Mouse (Mus musculus): ENCODE data around the gene Rubcnl.

Gene Rubcnl

DNA sequence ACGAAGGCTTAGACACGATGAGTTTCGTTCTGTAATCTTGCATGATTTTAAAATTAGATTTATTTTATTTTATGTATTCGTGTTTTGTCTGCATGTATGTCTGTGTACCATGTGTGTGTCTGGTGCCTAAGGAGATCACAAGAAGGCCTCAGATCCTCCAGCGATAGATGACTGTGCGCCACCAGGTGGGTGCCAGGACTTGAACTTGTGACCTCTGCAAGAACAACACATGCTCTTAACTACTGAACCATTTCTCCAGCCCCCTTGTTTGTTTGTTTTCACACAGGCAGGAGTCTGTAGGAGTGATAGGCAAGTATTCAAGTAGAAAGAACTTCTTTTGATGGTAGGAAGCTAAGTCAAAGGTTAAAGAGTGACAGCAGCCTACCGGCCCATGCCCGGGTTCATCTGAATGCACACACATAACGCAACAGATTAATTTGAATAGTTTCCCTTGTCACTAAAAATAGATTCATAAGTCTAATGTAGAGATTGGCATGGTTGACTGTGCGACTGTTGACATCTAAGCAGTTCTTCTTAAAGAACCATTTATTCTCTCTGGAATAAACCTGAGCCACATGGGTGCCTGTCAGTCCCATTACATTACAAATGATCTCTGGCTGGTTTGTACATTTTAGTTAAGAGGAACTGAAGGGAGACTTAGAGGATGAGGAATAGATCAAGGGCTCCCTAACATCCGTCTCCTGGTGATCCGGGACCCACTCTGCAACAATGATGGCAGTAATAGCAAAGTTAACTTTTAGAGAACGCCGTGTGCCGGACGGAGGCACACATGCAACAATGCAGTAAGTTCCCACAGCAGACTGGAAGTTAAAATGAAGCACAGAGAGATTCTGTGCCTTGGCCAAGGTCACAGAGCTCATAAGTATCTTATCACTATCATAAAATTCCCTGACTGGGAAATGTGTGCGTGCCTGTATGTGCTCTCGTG lies 2.3 kb downstream of the Rubcnl start:
- no peak for DNase-seq (ENCODE audit: low read depth, low spot score)

DNA sequence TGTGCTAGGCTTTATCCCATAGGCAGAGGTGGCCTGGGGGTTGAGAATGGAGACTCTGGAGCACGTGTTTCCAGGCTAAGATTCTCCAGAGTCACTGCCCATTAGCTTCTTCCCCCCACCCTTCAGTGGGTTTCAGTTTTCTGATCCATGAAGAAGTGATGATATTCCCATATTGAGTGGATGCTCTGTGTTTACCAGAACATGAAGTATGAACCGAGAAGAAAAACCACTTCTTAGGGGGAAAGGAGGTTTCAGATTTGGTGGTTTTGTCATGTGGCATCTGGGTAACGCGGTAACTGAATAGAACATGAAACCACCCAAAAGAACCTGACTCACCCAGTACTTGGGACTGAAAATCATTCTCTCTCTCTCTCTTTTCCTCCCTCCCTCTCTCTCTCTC lies 3.0 kb downstream of the Rubcnl start:
- peak; percentile 14 for DNase-seq (ENCODE audit: low read depth, low spot score)

GRCm38 (mm10) chr14:75020581-75021253 lies 4.9 kb downstream of the Rubcnl start:
- DNase-seq (ENCODE audit: low read depth, low spot score) = no peak

GRCm38 (mm10) chr14:75022522-75022921 lies 6.7 kb downstream of the Rubcnl start:
- DNase-seq (ENCODE audit: low read depth, low spot score) = no peak

GRCm38 (mm10) chr14:75024793-75025710 lies 9.2 kb downstream of the Rubcnl start:
- DNase-seq (ENCODE audit: low read depth, low spot score) = no peak

DNA sequence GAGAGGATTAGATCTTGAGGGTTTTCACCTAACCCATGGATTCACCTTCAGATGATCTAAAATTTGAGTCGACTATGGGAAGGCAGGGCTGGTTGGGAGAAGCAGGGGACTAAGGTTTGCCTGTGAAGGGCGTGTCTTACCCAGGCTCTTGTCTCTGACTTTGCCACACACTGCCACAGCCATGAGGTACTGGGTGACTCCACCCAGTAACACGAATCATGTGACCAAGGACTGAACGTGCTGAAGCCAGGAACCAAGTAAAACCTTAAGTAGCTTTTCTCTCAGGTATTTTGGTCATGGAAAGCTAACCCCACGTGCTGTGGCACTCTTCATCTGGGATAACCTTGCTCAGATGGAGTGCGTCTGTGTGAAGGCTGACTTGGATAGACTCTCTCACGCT lies 14.9 kb downstream of the Rubcnl start:
- no peak for DNase-seq (ENCODE audit: low read depth, low spot score)

DNA sequence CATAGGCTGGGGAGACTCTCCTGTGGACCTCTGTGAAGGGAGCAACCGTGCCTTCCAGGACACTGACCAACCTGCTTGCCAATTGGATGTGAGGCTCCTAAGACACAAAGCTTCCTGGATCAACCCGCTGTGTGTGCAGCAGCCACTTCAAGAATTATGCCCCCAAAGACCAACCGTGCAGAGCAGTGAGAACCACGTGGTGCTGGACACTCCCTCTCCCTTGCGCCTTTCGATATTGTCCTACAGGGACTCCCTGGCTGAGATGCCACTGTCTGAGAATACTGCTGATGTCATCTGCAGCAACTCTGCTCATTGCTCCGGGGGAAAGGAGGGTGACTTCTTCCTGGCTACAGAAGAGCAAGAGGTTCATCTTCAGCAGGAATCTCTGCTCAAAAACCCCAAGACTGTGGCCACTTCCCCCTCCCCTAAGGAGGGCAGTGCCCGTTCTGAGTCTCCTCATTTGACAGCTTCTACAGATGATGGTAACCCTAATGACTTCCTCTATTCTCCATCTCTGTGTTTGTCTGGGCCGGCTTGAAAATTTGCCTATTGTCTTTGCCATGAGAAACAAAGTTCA lies 16.3 kb downstream of the Rubcnl start:
- no peak for DNase-seq (ENCODE audit: low read depth, low spot score)

GRCm38 (mm10) chr14:75032742-75033141 lies 16.9 kb downstream of the Rubcnl start:
- no peak for DNase-seq (ENCODE audit: low read depth, low spot score)

- no peak for DNase-seq (ENCODE audit: low read depth, low spot score)
Observed at GRCm38 (mm10) chr14:75034240-75034639, 18.4 kb downstream of the Rubcnl start.

DNA sequence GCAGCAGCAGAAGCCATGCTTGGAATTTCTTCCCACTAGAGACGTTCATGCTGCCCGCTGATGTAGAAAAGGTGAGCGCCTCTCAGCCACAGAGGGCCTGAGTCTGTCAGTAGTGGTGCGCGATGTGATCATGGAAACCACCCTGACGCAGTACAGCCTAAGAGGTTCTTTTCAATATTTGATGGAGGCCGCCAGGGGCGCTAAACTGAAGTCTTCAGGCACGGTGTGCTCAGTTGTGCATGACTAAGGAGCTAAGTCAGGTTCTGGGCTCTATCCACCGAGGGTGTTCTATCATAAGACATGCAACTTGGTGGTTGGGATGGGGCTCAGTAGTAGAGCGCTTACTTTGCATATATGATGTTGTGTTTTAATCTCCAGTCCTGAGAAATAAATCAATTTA lies 19.6 kb downstream of the Rubcnl start:
- peak; percentile 9 for DNase-seq (ENCODE audit: low read depth, low spot score)

DNA sequence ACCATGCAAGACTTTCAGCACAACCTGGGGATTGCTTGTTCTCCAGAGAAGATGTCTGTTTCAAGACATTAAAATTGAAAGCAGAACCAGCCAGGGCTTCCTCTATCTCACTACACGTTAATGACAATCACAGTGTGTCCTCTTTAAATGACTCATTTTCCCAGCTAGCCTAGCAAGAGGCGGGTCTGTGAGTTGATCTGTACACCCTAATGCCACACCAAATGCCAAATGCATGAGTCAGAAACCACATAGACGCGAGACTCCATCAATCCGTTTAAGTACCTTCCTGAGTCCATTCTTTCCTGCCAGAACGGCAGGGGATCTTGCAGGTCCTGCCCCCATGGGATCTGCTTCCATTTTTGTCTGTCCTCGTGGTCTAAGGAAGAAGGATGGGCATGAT lies 29.4 kb downstream of the Rubcnl start:
- peak; percentile 98 for DNase-seq (ENCODE audit: low read depth, low spot score)

- DNase-seq (ENCODE audit: low read depth, low spot score) = peak; percentile 26
Observed at GRCm38 (mm10) chr14:75052451-75052850, 36.6 kb downstream of the Rubcnl start.

DNA sequence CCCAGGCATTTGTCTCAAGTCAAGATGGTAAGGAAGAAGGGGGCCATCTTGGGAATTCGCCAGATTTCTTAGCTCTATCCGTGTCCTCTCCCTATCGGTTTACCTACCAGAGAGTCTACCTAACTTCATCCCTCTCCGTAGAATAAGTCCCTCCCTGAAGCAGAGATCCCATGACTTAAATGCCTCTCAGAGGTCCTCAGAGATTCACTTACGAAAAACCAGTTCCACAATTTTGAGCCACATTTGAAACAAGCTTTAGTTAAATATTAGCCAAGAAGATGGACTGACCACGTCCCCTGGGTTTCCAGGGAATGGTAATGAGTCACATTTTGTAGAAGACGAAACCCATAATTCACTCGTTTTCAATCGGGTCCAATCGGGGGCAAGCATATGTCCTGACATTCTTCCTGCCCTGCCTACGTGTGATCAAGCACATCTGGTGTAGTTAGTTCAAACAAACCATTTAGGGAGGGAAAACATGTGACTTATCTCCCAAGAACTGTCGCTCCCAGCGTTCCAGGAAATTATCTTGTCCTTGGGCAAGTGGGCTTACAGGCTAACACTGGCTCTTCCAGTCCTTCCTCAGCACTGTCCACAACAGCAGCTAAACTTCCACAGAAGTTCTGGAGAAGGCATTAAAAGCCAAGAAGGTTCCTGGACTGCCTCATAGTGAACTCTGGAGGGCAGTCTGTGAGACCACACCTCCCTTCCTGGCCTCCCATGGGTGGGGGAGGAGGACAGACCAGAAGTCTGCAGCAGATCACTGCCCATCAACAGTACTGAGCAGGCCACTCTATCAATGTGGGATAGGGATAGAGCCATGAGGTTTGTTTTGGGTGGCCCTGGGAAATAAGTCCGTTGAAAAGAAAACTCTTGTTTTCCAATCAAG lies 38.9 kb downstream of the Rubcnl start:
- DNase-seq (ENCODE audit: low read depth, low spot score) = no peak

DNA sequence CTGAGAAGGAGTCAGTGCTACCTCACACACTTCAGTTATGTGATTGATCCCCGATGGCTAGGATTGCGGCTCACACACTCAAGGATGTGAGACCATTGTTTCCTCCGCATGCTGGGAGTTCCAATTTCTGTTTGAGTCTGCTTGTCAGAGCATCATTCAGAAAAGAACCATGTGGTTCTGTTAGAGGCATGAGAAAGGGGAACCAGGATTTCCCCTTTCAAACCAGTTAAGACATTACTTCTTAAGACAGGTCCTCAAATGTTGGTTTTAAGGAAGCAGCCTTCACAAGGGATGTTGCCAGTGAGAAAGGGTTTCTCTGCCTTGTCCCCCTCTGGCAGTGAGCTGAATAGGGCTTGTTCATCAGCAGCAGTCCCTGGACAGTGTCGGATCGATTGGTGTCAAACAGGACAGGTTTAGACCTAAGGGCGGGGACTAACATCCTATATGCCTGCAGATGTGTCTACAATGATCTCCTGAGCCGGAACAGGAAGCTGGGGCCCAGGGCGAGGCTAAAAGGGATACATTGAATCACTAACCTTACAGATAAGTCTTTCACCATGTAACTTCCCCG lies 41.1 kb downstream of the Rubcnl start:
- no peak for DNase-seq (ENCODE audit: low read depth, low spot score)

DNA sequence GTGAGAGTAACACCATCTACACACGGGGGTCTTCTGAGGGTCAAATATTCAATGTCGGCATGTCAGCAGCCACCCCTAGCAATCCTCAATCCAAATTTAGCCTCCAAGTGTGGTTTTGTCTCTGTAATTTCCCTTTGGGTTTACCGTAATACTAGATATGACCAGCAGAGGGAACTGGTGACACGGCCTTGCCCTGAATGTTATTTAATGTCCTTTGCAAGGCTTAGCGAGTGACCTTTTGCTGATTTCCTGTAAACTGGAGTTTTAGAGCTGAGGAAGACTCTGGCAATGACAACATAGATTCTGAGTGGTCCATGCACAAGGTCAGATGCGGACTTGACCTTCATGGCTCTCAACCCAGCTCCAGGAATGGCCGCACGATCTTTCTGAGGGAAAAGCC lies 44.7 kb downstream of the Rubcnl start:
- peak; percentile 72 for DNase-seq (ENCODE audit: low read depth, low spot score)

DNA sequence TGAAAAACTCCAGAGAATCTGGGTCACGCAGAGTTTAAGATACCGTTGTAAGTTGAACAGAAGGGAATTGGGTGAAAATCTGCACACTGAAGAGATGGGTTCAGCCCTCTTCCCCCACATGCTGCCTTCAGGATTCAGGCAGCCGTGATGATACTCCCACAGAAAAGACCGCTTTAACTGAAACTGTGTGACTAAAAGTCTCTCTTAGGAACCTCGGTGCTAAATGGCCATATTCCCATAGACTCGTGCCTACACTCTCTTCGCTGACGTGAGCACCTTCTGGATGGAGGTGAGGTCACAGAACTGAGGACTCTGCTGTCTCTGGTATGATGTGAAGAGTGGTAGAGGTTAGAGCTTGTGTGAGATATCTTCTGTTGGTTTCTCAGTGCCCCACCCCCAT lies 48.1 kb downstream of the Rubcnl start:
- no peak for DNase-seq (ENCODE audit: low read depth, low spot score)

DNA sequence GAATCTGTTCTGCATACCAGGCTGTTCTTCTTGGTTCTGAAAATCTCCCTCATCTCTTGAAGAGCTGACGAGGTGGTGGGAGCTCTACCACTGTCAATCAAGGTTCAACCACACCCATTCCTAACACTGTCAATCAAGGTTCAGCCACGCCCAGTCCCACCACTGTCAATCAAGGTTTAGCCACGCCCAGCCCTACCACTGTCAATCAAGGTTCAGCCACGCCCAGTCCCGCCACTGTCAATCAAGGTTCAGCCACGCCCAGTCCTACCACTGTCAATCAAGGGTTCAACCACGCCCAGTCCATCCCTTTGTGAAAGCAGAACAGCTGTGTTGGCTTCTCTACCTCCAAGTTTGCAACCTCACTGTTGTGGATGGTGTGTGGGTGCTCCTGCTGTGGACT lies 48.7 kb downstream of the Rubcnl start:
- DNase-seq (ENCODE audit: low read depth, low spot score) = no peak

- DNase-seq (ENCODE audit: low read depth, low spot score) = no peak
Observed at GRCm38 (mm10) chr14:75065211-75065610, 49.4 kb downstream of the Rubcnl start.

DNA sequence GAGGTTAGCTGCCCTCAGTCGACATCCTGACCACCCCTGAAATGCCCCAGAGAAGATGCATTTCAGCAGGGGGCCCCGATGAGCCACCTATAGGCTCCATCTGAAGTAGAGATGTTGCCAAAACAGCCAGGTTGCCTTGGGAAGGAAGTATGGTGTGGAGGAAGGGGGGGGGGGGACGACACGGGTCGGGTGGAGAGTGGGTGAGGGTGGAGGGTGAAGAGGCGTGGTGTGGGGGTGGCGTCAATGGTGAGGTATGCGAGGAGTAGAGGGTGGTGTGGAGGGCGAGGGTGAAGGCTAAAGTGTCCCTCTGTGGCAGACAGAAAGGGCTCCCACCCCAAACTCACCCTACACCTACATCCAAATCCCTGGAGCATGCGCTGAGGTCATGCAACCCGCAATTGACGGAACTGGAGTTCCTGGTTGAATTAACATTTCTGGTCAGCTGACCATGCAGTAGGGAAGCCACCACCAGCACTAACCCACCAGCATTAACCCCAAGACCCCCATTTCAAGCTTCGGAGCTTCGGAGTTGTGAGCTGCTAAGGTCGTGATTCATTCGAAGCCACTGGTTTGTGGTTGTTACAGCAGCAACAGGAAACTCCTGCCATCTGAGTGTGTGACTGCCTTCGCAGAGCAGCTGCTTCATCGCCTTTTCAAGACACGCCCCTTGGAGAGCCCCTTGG lies 52.7 kb downstream of the Rubcnl start:
- DNase-seq (ENCODE audit: low read depth, low spot score) = no peak

Measured in 3T3-L1 (cell line).